13 mouse cellular contexts compared by ENCODE assay signal in genomic region chrX:75082351-75082750, GRCm38 (mm10). TPM values are rescaled to one million over a fixed set of nuclear protein-coding genes. Genes with fewer than 3 reads are reported as not detected.
DNase-seq lines count a peak whose midpoint lies in the region; ATAC-seq lines count a peak whose summit lies in the region.
"Had no signal": no experiment of that assay in that cellular context is flagged by ENCODE, and none has a peak within 500 bp of the region (broad histone marks: within the 10 kb centered on the region; RNA-seq: fewer than 3 reads in every experiment).

No protein-coding gene starts in this region.

- peak; percentile 8 to 29 for DNase-seq in cerebellum, postnatal 10 days
- no peak for DNase-seq in cerebellum, postnatal 4 days (ENCODE audit: low spot score in 2 of 2)
- peak; percentile 3 for DNase-seq in liver, embryonic 13.5 days
- peak; percentile 23 for DNase-seq in ES-CJ7 (ENCODE audit: low read depth, low spot score)
- DNase-seq in lung, postnatal 14 days = peak; percentile 13
- no peak for DNase-seq in right cerebral cortex, postnatal 10 days (ENCODE audit: low spot score in 2 of 2)
- DNase-seq: gastrocnemius, adult 2 months; right cerebral cortex, adult 18-20 months had no signal

- H3K9me3 ChIP-seq in liver, embryonic 13.5 days (replicated peaks) = no peaks in the 10 kb centered on the region
- H3K9me3 ChIP-seq in liver, embryonic 12.5 days (replicated peaks) = no peaks in the 10 kb centered on the region
- H3K9me3 ChIP-seq in intestine, embryonic 15.5 days = no peaks in the 10 kb centered on the region
- H3K9me3 ChIP-seq: limb, embryonic 15.5 days; midbrain, embryonic 12.5 days; stomach, embryonic 15.5 days had no signal

- H3K4me3 ChIP-seq in liver, embryonic 13.5 days (replicated peaks) = no peak overlapping the region
- H3K4me3 ChIP-seq in liver, embryonic 12.5 days = no peak overlapping the region
- no peak overlapping the region for H3K4me3 ChIP-seq in intestine, embryonic 15.5 days (replicated peaks)
- H3K4me3 ChIP-seq: gastrocnemius, adult 2 months; limb, embryonic 15.5 days; midbrain, embryonic 12.5 days; stomach, embryonic 15.5 days had no signal

- no peaks in the 10 kb centered on the region for H3K27me3 ChIP-seq in liver, embryonic 13.5 days
- no peaks in the 10 kb centered on the region for H3K27me3 ChIP-seq in liver, embryonic 12.5 days (replicated peaks)
- no peaks in the 10 kb centered on the region for H3K27me3 ChIP-seq in intestine, embryonic 15.5 days (replicated peaks)
- H3K27me3 ChIP-seq: limb, embryonic 15.5 days; midbrain, embryonic 12.5 days; stomach, embryonic 15.5 days had no signal

- no peak overlapping the region for H3K27ac ChIP-seq in liver, embryonic 13.5 days
- H3K27ac ChIP-seq in liver, embryonic 12.5 days = no peak overlapping the region
- no peak overlapping the region for H3K27ac ChIP-seq in intestine, embryonic 15.5 days
- H3K27ac ChIP-seq: gastrocnemius, adult 2 months; limb, embryonic 15.5 days; midbrain, embryonic 12.5 days; stomach, embryonic 15.5 days had no signal

- H3K9ac ChIP-seq in liver, embryonic 13.5 days = no peak overlapping the region
- no peak overlapping the region for H3K9ac ChIP-seq in liver, embryonic 12.5 days
- no peak overlapping the region for H3K9ac ChIP-seq in intestine, embryonic 15.5 days
- H3K9ac ChIP-seq: limb, embryonic 15.5 days; midbrain, embryonic 12.5 days; stomach, embryonic 15.5 days had no signal

- no peaks in the 10 kb centered on the region for H3K36me3 ChIP-seq in liver, embryonic 13.5 days
- no peaks in the 10 kb centered on the region for H3K36me3 ChIP-seq in liver, embryonic 12.5 days
- H3K36me3 ChIP-seq in intestine, embryonic 15.5 days = no peaks in the 10 kb centered on the region
- H3K36me3 ChIP-seq: limb, embryonic 15.5 days; midbrain, embryonic 12.5 days; stomach, embryonic 15.5 days had no signal

- no peak for ATAC-seq in liver, embryonic 13.5 days (ENCODE audit: low read depth)
- ATAC-seq in liver, embryonic 12.5 days = no peak
- no peak for ATAC-seq in intestine, embryonic 15.5 days

- H3K4me2 ChIP-seq in liver, embryonic 13.5 days = no peak overlapping the region
- no peak overlapping the region for H3K4me2 ChIP-seq in liver, embryonic 12.5 days
- no peak overlapping the region for H3K4me2 ChIP-seq in intestine, embryonic 15.5 days (replicated peaks)
- H3K4me2 ChIP-seq: limb, embryonic 15.5 days; midbrain, embryonic 12.5 days; stomach, embryonic 15.5 days had no signal

- WGBS in liver, embryonic 13.5 days (ENCODE audit: insufficient replicate concordance) = 47% methylated on average over 2 of the region's 2 CpGs
- WGBS in liver, embryonic 12.5 days (ENCODE audit: insufficient replicate concordance) = 30% methylated on average over 2 of the region's 2 CpGs
- 57% methylated on average over 2 of the region's 2 CpGs for WGBS in intestine, embryonic 15.5 days

- H3K4me1 ChIP-seq in liver, embryonic 13.5 days (replicated peaks) = 0 out of 2 replicates have a peak, but pooled peaks cover 5% of the 10 kb centered on the region
- H3K4me1 ChIP-seq in liver, embryonic 12.5 days = peaks cover 5% of the 10 kb centered on the region; the same call in 1 of the 2 replicates
- H3K4me1 ChIP-seq in intestine, embryonic 15.5 days (replicated peaks) = no peaks in the 10 kb centered on the region
- H3K4me1 ChIP-seq: limb, embryonic 15.5 days; midbrain, embryonic 12.5 days; stomach, embryonic 15.5 days had no signal

RNA-seq across cellular contexts. Expression of gene Gab3, which starts 2.9 kb away (rescaled TPM):
- polyA plus RNA-seq in liver, embryonic 13.5 days (2015; fragmentation: Nextera tagmentation; extraction: Ambion mirVana) = 1.2 and 1.3 TPM in 2 replicates
- polyA plus RNA-seq in liver, embryonic 12.5 days (2016; fragmentation: Nextera tagmentation; extraction: Ambion mirVana) = 1.0 and 1.4 TPM in 2 replicates
- 1.9 and 2.7 TPM in 2 replicates for polyA plus RNA-seq in intestine, embryonic 15.5 days (2015; fragmentation: Nextera tagmentation; extraction: Ambion mirVana)

RNA-seq across cellular contexts. Expression of gene Dkc1, which starts 13.3 kb away (rescaled TPM):
- polyA plus RNA-seq in liver, embryonic 13.5 days (2015; fragmentation: Nextera tagmentation; extraction: Ambion mirVana) = 136 and 168 TPM in 2 replicates
- polyA plus RNA-seq in liver, embryonic 12.5 days (2016; fragmentation: Nextera tagmentation; extraction: Ambion mirVana) = 160 TPM in 2 replicates
- polyA plus RNA-seq in intestine, embryonic 15.5 days (2015; fragmentation: Nextera tagmentation; extraction: Ambion mirVana) = 134 and 158 TPM in 2 replicates

RNA-seq across cellular contexts. Expression of gene Mpp1, which starts 48.5 kb away (rescaled TPM):
- 104 and 113 TPM in 2 replicates for polyA plus RNA-seq in liver, embryonic 13.5 days (2015; fragmentation: Nextera tagmentation; extraction: Ambion mirVana)
- polyA plus RNA-seq in liver, embryonic 12.5 days (2016; fragmentation: Nextera tagmentation; extraction: Ambion mirVana) = 78.0 and 81.0 TPM in 2 replicates
- 97.2 and 104 TPM in 2 replicates for polyA plus RNA-seq in intestine, embryonic 15.5 days (2015; fragmentation: Nextera tagmentation; extraction: Ambion mirVana)

Comparison
In these comparisons a context has a peak if more than half of its experiments do, and no peak if none do; other contexts are left out.
1. DNase-seq: peak in cerebellum, postnatal 10 days (2 of 2), liver, embryonic 13.5 days (single experiment), ES-CJ7 (single experiment) and lung, postnatal 14 days (single experiment); none in cerebellum, postnatal 4 days (0 of 2) and right cerebral cortex, postnatal 10 days (0 of 2).